Mouse (Mus musculus): ENCODE results near the gene Vil1. TPM values are rescaled to one million over a fixed set of nuclear protein-coding genes. Genes with fewer than 3 reads are reported as not detected.

The Vil1 gene
- total RNA-seq, 1 experiment = 1.2 TPM

DNA sequence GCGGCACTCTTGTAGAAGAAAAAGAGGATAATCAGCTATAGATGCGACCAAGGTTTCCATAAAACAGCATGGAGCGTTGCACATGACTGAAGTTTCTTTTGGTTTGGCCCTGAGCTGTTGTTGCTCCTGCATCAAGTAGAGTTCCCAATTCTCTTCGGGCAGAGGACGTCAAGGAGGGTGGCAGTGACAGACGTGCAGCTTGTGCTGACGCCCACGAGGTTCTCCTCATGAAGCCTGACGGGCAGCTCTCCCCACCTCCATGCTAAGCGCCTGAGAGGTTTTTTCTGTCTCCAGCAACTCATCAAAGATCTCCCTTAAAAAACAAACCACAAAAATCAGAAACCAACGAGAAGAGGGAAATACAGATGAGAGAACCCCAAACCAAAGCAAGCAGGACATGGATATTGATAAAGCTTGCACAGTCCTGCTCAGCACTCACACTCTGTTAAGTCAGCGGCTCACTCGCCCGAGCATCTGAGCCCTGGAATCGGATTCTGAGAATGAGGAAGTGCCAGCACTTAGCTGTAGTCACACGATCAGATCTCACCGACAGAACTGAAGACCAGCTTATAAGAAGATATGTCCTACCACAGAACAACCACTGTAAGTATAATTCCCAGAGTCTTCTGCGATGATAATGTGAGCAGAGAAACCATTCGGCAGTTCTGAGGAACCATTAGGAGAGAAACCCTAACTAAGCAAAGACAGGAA is 30.1 kb downstream of the Vil1 start:
- Histone ChIP-seq H3K4me1 (ENCODE audit: control insufficient read depth in 2 of 2, insufficient read depth in 2 of 2, low read length in 2 of 2, poor library complexity in 1 of 2) (no peaks in the 10 kb centered on the region), H3K9ac (ENCODE audit: insufficient read depth, low read depth, low read length, poor library complexity, severe bottlenecking) (no peak overlapping the region), H3K36me3 (ENCODE audit: control insufficient read depth, insufficient read depth, low read length, poor library complexity, severe bottlenecking) (peaks cover 22% of the 10 kb centered on the region), H3K9me3 (ENCODE audit: control insufficient read depth, insufficient read depth, low read depth, low read length) (no peaks in the 10 kb centered on the region), H3K27ac (ENCODE audit: insufficient read depth, low read depth, low read length, poor library complexity, severe bottlenecking) (no peak overlapping the region), H3K4me3 (ENCODE audit: insufficient read depth in 1 of 2, low read depth in 1 of 2, low read length in 2 of 2, poor library complexity in 1 of 2, severe bottlenecking in 1 of 2) (no peak overlapping the region)
- no peak for DNase-seq (ENCODE audit: low read depth, low spot score)
- TF ChIP-seq HCFC1 (IDR thresholded peaks at IDR 0.05; ENCODE audit: borderline replicate concordance, insufficient read depth, low read length) (no peak), MAFK (IDR thresholded peaks at IDR 0.05; ENCODE audit: insufficient read depth, low read depth, low read length) (no peak), ZC3H11A (IDR thresholded peaks at IDR 0.05; ENCODE audit: borderline replicate concordance, low read depth, low read length) (no peak), ZNF384 (IDR thresholded peaks at IDR 0.05; ENCODE audit: low read depth, low read length) (no peak), CHD2 (IDR thresholded peaks at IDR 0.05; ENCODE audit: low read depth, low read length) (no peak)
- in situ Hi-C loops (cut with MboI; ENCODE audit: low sequenced_read_pairs in 2 of 2, unreplicated experiment in 2 of 2) = no loop called here

DNA sequence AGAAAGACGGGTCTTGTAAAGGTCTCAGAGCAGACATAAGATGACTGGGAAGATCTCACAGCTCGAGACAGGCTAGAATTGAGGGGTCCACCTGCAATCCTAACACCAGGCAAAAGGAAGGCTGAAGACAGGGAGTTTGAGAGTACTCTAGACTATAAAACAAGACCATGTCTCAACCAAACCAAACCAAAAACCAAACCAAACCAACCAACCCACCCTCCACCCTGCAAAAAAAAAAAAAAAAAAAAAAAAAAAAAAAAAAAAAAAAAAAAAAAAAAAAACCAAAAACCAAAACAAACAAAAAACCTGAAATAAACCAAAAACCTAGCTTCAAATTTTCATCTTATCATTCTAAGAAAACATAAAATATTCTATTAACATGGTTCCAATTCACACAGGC is 35.4 kb downstream of the Vil1 start:
- in situ Hi-C loops (cut with MboI; ENCODE audit: low sequenced_read_pairs in 2 of 2, unreplicated experiment in 2 of 2) = no loop called here
- Histone ChIP-seq H3K9me3 (ENCODE audit: control insufficient read depth, insufficient read depth, low read depth, low read length) (no peaks in the 10 kb centered on the region), H3K36me3 (ENCODE audit: control insufficient read depth, insufficient read depth, low read length, poor library complexity, severe bottlenecking) (peaks cover 11% of the 10 kb centered on the region), H3K4me3 (ENCODE audit: insufficient read depth in 1 of 2, low read depth in 1 of 2, low read length in 2 of 2, poor library complexity in 1 of 2, severe bottlenecking in 1 of 2) (no peak overlapping the region), H3K27ac (ENCODE audit: insufficient read depth, low read depth, low read length, poor library complexity, severe bottlenecking) (no peak overlapping the region), H3K4me1 (ENCODE audit: control insufficient read depth in 2 of 2, insufficient read depth in 2 of 2, low read length in 2 of 2, poor library complexity in 1 of 2) (no peaks in the 10 kb centered on the region), H3K9ac (ENCODE audit: insufficient read depth, low read depth, low read length, poor library complexity, severe bottlenecking) (no peak overlapping the region)
- no peak for DNase-seq (ENCODE audit: low read depth, low spot score)
- no peak for TF ChIP-seq CHD2 (IDR thresholded peaks at IDR 0.05; ENCODE audit: low read depth, low read length)
- peak; percentile 83 for TF ChIP-seq ZNF384 (IDR thresholded peaks at IDR 0.05; ENCODE audit: low read depth, low read length)

DNA sequence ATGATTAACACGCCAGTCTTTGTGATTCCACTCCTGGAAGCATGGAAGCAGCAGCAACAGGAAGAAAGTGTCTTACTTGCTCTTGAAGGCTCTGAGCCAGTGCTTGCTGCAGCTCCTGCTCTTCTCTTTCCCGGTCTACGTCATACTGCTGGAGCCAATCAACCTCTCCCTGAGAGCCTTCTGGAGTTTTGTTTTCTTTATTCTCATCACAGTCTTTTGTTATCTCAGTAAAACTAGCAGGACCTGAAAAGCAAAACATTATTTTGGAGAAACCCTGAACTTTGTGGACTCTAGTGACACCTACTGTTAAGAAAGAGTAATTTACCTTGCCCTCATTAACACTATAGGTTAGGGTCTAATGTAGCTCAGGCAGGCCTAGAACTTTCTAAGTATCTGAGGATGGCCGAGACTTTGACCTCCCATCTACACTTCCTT is 43.5 kb downstream of the Vil1 start:
- peak; percentile 21 for DNase-seq (ENCODE audit: low read depth, low spot score)
- H3K9ac ChIP-seq (ENCODE audit: insufficient read depth, low read depth, low read length, poor library complexity, severe bottlenecking) = no peak overlapping the region
- no peak for TF ChIP-seq MAFK (IDR thresholded peaks at IDR 0.05; ENCODE audit: insufficient read depth, low read depth, low read length)
- TF ChIP-seq ZC3H11A (IDR thresholded peaks at IDR 0.05; ENCODE audit: borderline replicate concordance, low read depth, low read length) = no peak
- no peaks in the 10 kb centered on the region for H3K9me3 ChIP-seq (ENCODE audit: control insufficient read depth, insufficient read depth, low read depth, low read length)
- H3K4me1 ChIP-seq (ENCODE audit: control insufficient read depth in 2 of 2, insufficient read depth in 2 of 2, low read length in 2 of 2, poor library complexity in 1 of 2) = no peaks in the 10 kb centered on the region
- peaks cover 18% of the 10 kb centered on the region for H3K36me3 ChIP-seq (ENCODE audit: control insufficient read depth, insufficient read depth, low read length, poor library complexity, severe bottlenecking)
- H3K4me3 ChIP-seq (ENCODE audit: insufficient read depth in 1 of 2, low read depth in 1 of 2, low read length in 2 of 2, poor library complexity in 1 of 2, severe bottlenecking in 1 of 2) = no peak overlapping the region
- in situ Hi-C loops (cut with MboI; ENCODE audit: low sequenced_read_pairs in 2 of 2, unreplicated experiment in 2 of 2) = no loop called here
- no peak overlapping the region for H3K27ac ChIP-seq (ENCODE audit: insufficient read depth, low read depth, low read length, poor library complexity, severe bottlenecking)

DNA sequence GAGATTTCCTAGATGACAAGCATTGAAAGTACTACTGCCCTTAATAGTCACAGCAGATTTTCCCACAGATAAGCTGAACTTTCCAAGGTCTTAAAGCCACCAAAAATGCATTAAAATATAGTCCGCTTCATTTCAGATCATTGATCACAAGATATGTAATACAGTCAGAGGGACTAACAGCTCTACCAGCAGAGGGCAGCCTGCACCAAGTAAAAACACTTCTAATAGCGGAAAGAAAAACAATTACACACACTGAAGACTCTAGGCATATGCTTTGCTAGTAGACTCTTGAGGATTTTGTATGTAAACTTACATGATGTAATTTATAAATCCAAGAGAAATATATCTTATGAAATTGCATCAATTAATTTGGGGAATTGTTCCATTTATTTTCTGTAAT is 51.1 kb downstream of the Vil1 start:
- in situ Hi-C loops (cut with MboI; ENCODE audit: low sequenced_read_pairs in 2 of 2, unreplicated experiment in 2 of 2) = no loop called here
- H3K9ac ChIP-seq (ENCODE audit: insufficient read depth, low read depth, low read length, poor library complexity, severe bottlenecking) = no peak overlapping the region
- H3K27ac ChIP-seq (ENCODE audit: insufficient read depth, low read depth, low read length, poor library complexity, severe bottlenecking) = no peak overlapping the region
- H3K9me3 ChIP-seq (ENCODE audit: control insufficient read depth, insufficient read depth, low read depth, low read length) = no peaks in the 10 kb centered on the region
- TF ChIP-seq ZC3H11A (IDR thresholded peaks at IDR 0.05; ENCODE audit: borderline replicate concordance, low read depth, low read length) = no peak
- no peak for TF ChIP-seq MAFK (IDR thresholded peaks at IDR 0.05; ENCODE audit: insufficient read depth, low read depth, low read length)
- no peak for TF ChIP-seq CHD2 (IDR thresholded peaks at IDR 0.05; ENCODE audit: low read depth, low read length)
- H3K36me3 ChIP-seq (ENCODE audit: control insufficient read depth, insufficient read depth, low read length, poor library complexity, severe bottlenecking) = peaks cover 12% of the 10 kb centered on the region
- no peak overlapping the region for H3K4me3 ChIP-seq (ENCODE audit: insufficient read depth in 1 of 2, low read depth in 1 of 2, low read length in 2 of 2, poor library complexity in 1 of 2, severe bottlenecking in 1 of 2)
- no peaks in the 10 kb centered on the region for H3K4me1 ChIP-seq (ENCODE audit: control insufficient read depth in 2 of 2, insufficient read depth in 2 of 2, low read length in 2 of 2, poor library complexity in 1 of 2)
- peak; percentile 19 for DNase-seq (ENCODE audit: low read depth, low spot score)

Other genes with a start within 250 kb of the Vil1 start
- gene Cxcr1, start 214.7 kb upstream of the Vil1 start, total RNA-seq (2012; rRNA removed) = 0.21 TPM in 1 of 2 replicates, not detected in the other
- gene Arpc2, start 173.3 kb upstream of the Vil1 start, total RNA-seq (2012; rRNA removed) = 67.5 and 100 TPM in 2 replicates
- gene Gpbar1, start 130.8 kb upstream of the Vil1 start, total RNA-seq (2012; rRNA removed) = 0.45 and 0.95 TPM in 2 replicates
- gene Aamp, start 124.6 kb upstream of the Vil1 start, total RNA-seq (2012; rRNA removed) = 127 and 138 TPM in 2 replicates
- gene Pnkd, start 124.4 kb upstream of the Vil1 start, total RNA-seq (2012; rRNA removed) = 63.9 and 84.4 TPM in 2 replicates
- 38.0 and 41.9 TPM in 2 replicates for gene Tmbim1, start 103.8 kb upstream of the Vil1 start, total RNA-seq (2012; rRNA removed)
- gene Catip, start 47.3 kb upstream of the Vil1 start, total RNA-seq (2012; rRNA removed) = 7.3 and 9.1 TPM in 2 replicates
- gene Slc11a1, start 34.2 kb upstream of the Vil1 start, total RNA-seq (2012; rRNA removed) = 19.9 and 44.4 TPM in 2 replicates
- gene Ctdsp1, start 17.9 kb upstream of the Vil1 start, total RNA-seq (2012; rRNA removed) = 17.3 and 17.9 TPM in 2 replicates
- 41.1 and 57.1 TPM in 2 replicates for gene Cnot9, start 96.7 kb downstream of the Vil1 start, total RNA-seq (2012; rRNA removed)
- gene Plcd4, start 133.5 kb downstream of the Vil1 start, total RNA-seq (2012; rRNA removed) = 1.2 and 1.5 TPM in 2 replicates
- 36.7 and 44.8 TPM in 2 replicates for gene Usp37, start 134.9 kb downstream of the Vil1 start, total RNA-seq (2012; rRNA removed)
- gene Zfp142, start 178.9 kb downstream of the Vil1 start, total RNA-seq (2012; rRNA removed) = 15.9 and 16.5 TPM in 2 replicates
- gene Bcs1l, start 178.9 kb downstream of the Vil1 start, total RNA-seq (2012; rRNA removed) = 14.6 and 15.3 TPM in 2 replicates
- gene Rnf25, start 192.0 kb downstream of the Vil1 start, total RNA-seq (2012; rRNA removed) = 20.5 and 29.7 TPM in 2 replicates
- gene Stk36, start 192.1 kb downstream of the Vil1 start, total RNA-seq (2012; rRNA removed) = 1.6 and 1.7 TPM in 2 replicates

Data from ES-E14 (cell line).